Mouse (Mus musculus) intestine, embryonic 15.5 days (tissue): Measurements from ENCODE around the gene Rusc1. TPM values are rescaled to one million over a fixed set of nuclear protein-coding genes. Genes with fewer than 3 reads are reported as not detected.

Experiments used
- ATAC-seq: fragments of 200-750 bp; cut with Nextera tagmentation; 2 replicates; pipeline ENCODE4 v1.8.0; 2017; ENCODE audit warnings: moderate TSS enrichment, moderate library complexity
- H3K27ac ChIP-seq: fragments of 300-500 bp; sonication (generic); 2 replicates; pipeline ENCODE4 v1.5.1; 2015; ENCODE audit warnings: mild to moderate bottlenecking, inconsistent platforms
- H3K27me3 ChIP-seq: fragments of 300-500 bp; sonication (generic); replicated peaks from 2 replicates; pipeline ENCODE4 v1.6.1; 2015; ENCODE audit warnings: inconsistent platforms
- H3K36me3 ChIP-seq: fragments of 300-500 bp; sonication (generic); 2 replicates; pipeline ENCODE4 v1.6.1; 2015; ENCODE audit warnings: inconsistent platforms
- H3K4me1 ChIP-seq: fragments of 300-500 bp; sonication (generic); replicated peaks from 2 replicates; pipeline ENCODE4 v1.6.1; 2015; ENCODE audit warnings: inconsistent platforms
- H3K4me2 ChIP-seq: fragments of 300-500 bp; sonication (generic); replicated peaks from 2 replicates; pipeline ENCODE4 v1.6.1; 2015; ENCODE audit warnings: mild to moderate bottlenecking, inconsistent platforms
- H3K4me3 ChIP-seq: fragments of 300-500 bp; sonication (generic); replicated peaks from 2 replicates; pipeline ENCODE4 v1.5.1; 2015; ENCODE audit warnings: inconsistent platforms
- H3K9ac ChIP-seq: fragments of 300-500 bp; sonication (generic); 2 replicates; pipeline ENCODE4 v1.6.1; 2015; ENCODE audit warnings: inconsistent platforms
- H3K9me3 ChIP-seq: fragments of 300-500 bp; sonication (generic); 2 replicates; pipeline ENCODE4 v1.6.1; 2016; ENCODE audit warnings: inconsistent platforms
- WGBS: fragments of 180-500 bp; shearing (Covaris S2); methylation state at CpG from one replicate; pipeline ENCODE4 v1.1.7; 2015; 5-methylcytosine and 5-hydroxymethylcytosine counted together
- polyA plus RNA-seq: library from polyadenylated mRNA; unstranded; fragments of >200 nt; fragmentation: Nextera tagmentation; extraction: Ambion mirVana; gene quantifications from 2 replicates; pipeline ENCODE4 v1.2.1, GENCODE M21; 2015

Rusc1 gene
- polyA plus RNA-seq, 1 experiment from 2014 or later = 25.6 TPM

DNA sequence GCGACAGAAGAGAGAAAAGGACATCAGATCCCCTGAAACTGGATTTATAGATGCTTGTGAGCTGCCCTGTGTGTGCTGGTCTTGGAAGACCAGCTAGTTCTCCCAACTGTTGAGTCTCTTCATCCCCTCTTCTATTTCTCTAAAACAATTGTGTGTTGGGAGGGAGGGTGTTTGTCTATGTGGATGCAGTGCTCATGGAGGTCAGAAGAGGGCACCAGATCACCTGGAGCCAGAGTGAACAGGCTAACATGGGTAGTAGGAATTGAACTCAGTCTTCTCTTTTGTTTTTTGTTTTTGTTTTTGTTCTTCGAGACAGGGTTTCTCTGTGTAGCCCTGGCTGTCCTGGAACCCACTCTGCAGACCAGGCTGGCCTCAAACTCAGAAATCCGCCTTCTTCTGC is 34.3 kb downstream of the Rusc1 start:
- WGBS = 87% methylated on average over 3 of the region's 3 CpGs
- no peaks in the 10 kb centered on the region for H3K4me1 ChIP-seq
- no peaks in the 10 kb centered on the region for H3K27me3 ChIP-seq
- no peaks in the 10 kb centered on the region for H3K9me3 ChIP-seq
- peaks cover 50% of the 10 kb centered on the region for H3K36me3 ChIP-seq
- ATAC-seq = no peak
- no peak overlapping the region for H3K4me3 ChIP-seq
- no peak overlapping the region for H3K4me2 ChIP-seq
- no peak overlapping the region for H3K27ac ChIP-seq
- no peak overlapping the region for H3K9ac ChIP-seq

DNA sequence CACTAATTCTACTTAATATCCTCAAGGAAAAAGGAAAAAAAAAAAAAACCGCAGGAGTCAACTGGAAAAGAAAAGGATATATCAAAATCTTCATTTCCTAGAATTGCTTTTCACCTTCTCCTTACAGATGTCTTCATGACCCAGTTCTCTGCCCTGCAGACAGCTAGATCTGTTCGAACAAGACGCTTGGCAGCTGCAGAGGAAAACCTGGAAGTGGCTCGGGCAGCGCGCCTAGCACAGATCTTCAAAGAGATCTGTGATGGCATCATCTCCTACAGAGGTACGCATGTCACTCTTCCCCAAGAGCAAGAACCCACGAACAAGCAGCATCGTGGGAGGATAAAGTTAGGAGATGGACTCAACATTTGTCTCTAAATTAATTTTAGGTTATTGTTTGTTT is 34.8 kb downstream of the Rusc1 start:
- H3K4me2 ChIP-seq = no peak overlapping the region
- H3K9me3 ChIP-seq = no peaks in the 10 kb centered on the region
- no peaks in the 10 kb centered on the region for H3K27me3 ChIP-seq
- no peak overlapping the region for H3K9ac ChIP-seq
- no peak for ATAC-seq
- H3K4me3 ChIP-seq = no peak overlapping the region
- WGBS = 94% methylated on average over 9 of the region's 9 CpGs
- H3K36me3 ChIP-seq = peaks cover 47% of the 10 kb centered on the region
- H3K27ac ChIP-seq = no peak overlapping the region
- H3K4me1 ChIP-seq = no peaks in the 10 kb centered on the region

DNA sequence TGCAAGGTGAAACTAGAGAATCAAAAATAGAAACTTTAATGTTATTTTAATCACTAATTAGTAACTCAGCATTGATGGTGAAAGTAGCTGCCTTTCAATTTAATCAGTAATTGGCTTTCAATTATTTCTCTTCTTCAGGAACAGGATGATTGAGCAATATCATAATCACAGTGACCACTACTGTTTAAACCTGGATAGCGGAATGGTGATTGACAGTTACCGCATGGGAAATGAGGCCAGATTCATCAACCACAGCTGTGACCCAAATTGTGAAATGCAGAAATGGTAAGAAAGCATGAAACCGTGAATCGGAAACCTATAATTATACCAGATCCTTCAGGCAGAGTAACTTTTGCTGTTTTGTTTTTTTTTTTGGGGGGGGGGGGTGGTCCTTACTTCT is 49.8 kb downstream of the Rusc1 start:
- Histone ChIP-seq H3K4me3 (no peak overlapping the region), H3K27me3 (no peaks in the 10 kb centered on the region), H3K9ac (no peak overlapping the region), H3K36me3 (peaks cover 31% of the 10 kb centered on the region), H3K27ac (no peak overlapping the region), H3K4me1 (no peaks in the 10 kb centered on the region), H3K4me2 (no peak overlapping the region), H3K9me3 (no peaks in the 10 kb centered on the region)
- no peak for ATAC-seq
- WGBS = 97% methylated on average over 4 of the region's 4 CpGs

Other genes starting within 250 kb of the Rusc1 start
- gene Msto1, start 179.3 kb downstream of the Rusc1 start, polyA plus RNA-seq = 42.9 and 47.5 TPM in 2 replicates
- gene Ash1l, start 142.7 kb downstream of the Rusc1 start, polyA plus RNA-seq = 16.4 and 17.0 TPM in 2 replicates
- 163 and 171 TPM in 2 replicates for gene Dap3, start 142.1 kb downstream of the Rusc1 start, polyA plus RNA-seq
- 0.08 TPM in 1 of 2 replicates, not detected in the other for gene Gm43738, start 7.8 kb upstream of the Rusc1 start, polyA plus RNA-seq
- 481 and 531 TPM in 2 replicates for gene Fdps, start 8.6 kb upstream of the Rusc1 start, polyA plus RNA-seq
- 58.8 and 74.1 TPM in 2 replicates for gene Pklr, start 42.8 kb upstream of the Rusc1 start, polyA plus RNA-seq
- 2.4 and 2.6 TPM in 2 replicates for gene Hcn3, start 66.9 kb upstream of the Rusc1 start, polyA plus RNA-seq
- 21.2 and 25.4 TPM in 2 replicates for gene Clk2, start 71.5 kb upstream of the Rusc1 start, polyA plus RNA-seq
- gene Scamp3, start 84.2 kb upstream of the Rusc1 start, polyA plus RNA-seq = 115 and 124 TPM in 2 replicates
- 17.9 and 19.3 TPM in 2 replicates for gene Fam189b, start 89.8 kb upstream of the Rusc1 start, polyA plus RNA-seq
- 53.5 and 53.7 TPM in 2 replicates for gene Gba, start 109.6 kb upstream of the Rusc1 start, polyA plus RNA-seq
- 20.4 and 23.0 TPM in 2 replicates for gene Thbs3, start 121.9 kb upstream of the Rusc1 start, polyA plus RNA-seq
- gene Mtx1, start 133.8 kb upstream of the Rusc1 start, polyA plus RNA-seq = 214 and 222 TPM in 2 replicates
- 10.1 and 19.7 TPM in 2 replicates for gene Muc1, start 135.7 kb upstream of the Rusc1 start, polyA plus RNA-seq
- gene Krtcap2, start 152.7 kb upstream of the Rusc1 start, polyA plus RNA-seq = 348 and 351 TPM in 2 replicates
- 2.9 and 4.1 TPM in 2 replicates for gene Trim46, start 153.0 kb upstream of the Rusc1 start, polyA plus RNA-seq
- 131 and 134 TPM in 2 replicates for gene Dpm3, start 166.0 kb upstream of the Rusc1 start, polyA plus RNA-seq
- 60.6 and 63.9 TPM in 2 replicates for gene Slc50a1, start 177.3 kb upstream of the Rusc1 start, polyA plus RNA-seq
- gene Efna1, start 187.8 kb upstream of the Rusc1 start, polyA plus RNA-seq = 57.9 and 58.5 TPM in 2 replicates
- 9.0 and 9.2 TPM in 2 replicates for gene Efna3, start 229.7 kb upstream of the Rusc1 start, polyA plus RNA-seq
- 16.9 and 18.1 TPM in 2 replicates for gene Efna4, start 244.7 kb upstream of the Rusc1 start, polyA plus RNA-seq